Mouse (Mus musculus) brain, embryonic 14.5 days (tissue): ENCODE data around the gene Cachd1.

ENCODE experiments used
- CTCF ChIP-seq: fragments of 200-500 bp; IDR thresholded peaks from 2 replicates; pipeline ENCODE4 v1.5.1; 2012; ENCODE audit warnings: inconsistent platforms, mild to moderate bottlenecking, moderate library complexity, borderline replicate concordance; ENCODE audit not compliant: insufficient read depth, insufficient read length; ENCODE audit errors: extremely low read depth
- POLR2A ChIP-seq: fragments of 200-500 bp; IDR thresholded peaks from 2 replicates; pipeline ENCODE4 v1.6.1; 2012; ENCODE audit warnings: mild to moderate bottlenecking, inconsistent platforms, borderline replicate concordance; ENCODE audit not compliant: poor library complexity, insufficient read depth, insufficient read length, severe bottlenecking; ENCODE audit errors: extremely low read depth

- no peak for TF ChIP-seq CTCF
- TF ChIP-seq POLR2A: no peak
Measured at GRCm38 (mm10) chr4:101027852-101028411, 251.5 kb downstream of the Cachd1 start.
